Mouse (Mus musculus) limb, embryonic 14.5 days (tissue): ENCODE data around the gene Mcts1. TPM values are rescaled to one million over a fixed set of nuclear protein-coding genes. Genes with fewer than 3 reads are reported as not detected.

Experiments used
- ATAC-seq: fragments of 200-750 bp; cut with Nextera tagmentation; 2 replicates; pipeline ENCODE4 v1.8.0; 2017; ENCODE audit warnings: low read depth, moderate number of reproducible peaks, moderate TSS enrichment; ENCODE audit not compliant: low FRiP score
- DNase-seq: peaks from one replicate; pipeline ENCODE4 v3.0.0-alpha.2; 2015; ENCODE audit warnings: low spot score
- H3K27ac ChIP-seq: fragments of 300-500 bp; sonication (generic); replicated peaks from 2 replicates; pipeline ENCODE4 v1.5.1; 2014; ENCODE audit warnings: low read depth, mild to moderate bottlenecking, low read length, moderate library complexity, mixed read lengths
- H3K27me3 ChIP-seq: fragments of 300-500 bp; sonication (generic); 2 replicates; pipeline ENCODE4 v1.6.1; 2014; ENCODE audit warnings: low read length, mixed read lengths; ENCODE audit not compliant: control insufficient read depth, insufficient read depth
- H3K36me3 ChIP-seq: fragments of 300-500 bp; sonication (generic); 2 replicates; pipeline ENCODE4 v1.6.1; 2014; ENCODE audit warnings: mild to moderate bottlenecking, low read length, moderate library complexity, mixed read lengths; ENCODE audit not compliant: control insufficient read depth, insufficient read depth
- H3K4me1 ChIP-seq: fragments of 300-500 bp; sonication (generic); 2 replicates; pipeline ENCODE4 v1.6.1; 2014; ENCODE audit warnings: antibody characterized with exemption, low read length, mixed read lengths; ENCODE audit not compliant: control insufficient read depth, insufficient read depth
- H3K4me2 ChIP-seq: fragments of 300-500 bp; sonication (generic); replicated peaks from 2 replicates; pipeline ENCODE4 v1.6.1; 2014; ENCODE audit warnings: low read depth, mild to moderate bottlenecking, low read length, moderate library complexity; ENCODE audit not compliant: severe bottlenecking
- H3K4me3 ChIP-seq: fragments of 300-500 bp; sonication (generic); replicated peaks from 2 replicates; pipeline ENCODE4 v1.5.1; 2014; ENCODE audit warnings: low read length
- H3K9ac ChIP-seq: fragments of 300-500 bp; sonication (generic); 2 replicates; pipeline ENCODE4 v1.6.1; 2014; ENCODE audit warnings: mild to moderate bottlenecking, low read depth, low read length, moderate library complexity; ENCODE audit not compliant: severe bottlenecking
- H3K9me3 ChIP-seq: fragments of 300-500 bp; sonication (generic); 2 replicates; pipeline ENCODE4 v1.6.1; 2016; ENCODE audit warnings: low read length; ENCODE audit not compliant: control insufficient read depth
- POLR2A ChIP-seq: fragments of 200-500 bp; IDR thresholded peaks from 2 replicates; pipeline ENCODE4 v1.8.0; 2012; ENCODE audit warnings: inconsistent platforms, mild to moderate bottlenecking, moderate library complexity, borderline replicate concordance; ENCODE audit not compliant: insufficient read depth, insufficient read length; ENCODE audit errors: extremely low read depth
- WGBS: fragments of 180-500 bp; shearing (Covaris S2); extraction: QIAGEN DNeasy Blood & Tissue Kit; methylation state at CpG from one replicate; pipeline ENCODE4 v1.1.7; 2014; 5-methylcytosine and 5-hydroxymethylcytosine counted together
- polyA plus RNA-seq, 2 experiments: library from polyadenylated mRNA; depleted of rRNA in 1 of 2; stranded (reverse) in 1 of 2; unstranded in 1 of 2; fragments of >200 nt; fragmentation: Nextera tagmentation in 1 of 2; extraction: Ambion mirVana in 1 of 2; gene quantifications; 2 replicates each; pipeline versions ENCODE4 v1.2.1 to v1.2.3; 2012 to 2014

Gene Mcts1
- polyA plus RNA-seq, 2 experiments: 79.3 to 96.4 TPM

DNA sequence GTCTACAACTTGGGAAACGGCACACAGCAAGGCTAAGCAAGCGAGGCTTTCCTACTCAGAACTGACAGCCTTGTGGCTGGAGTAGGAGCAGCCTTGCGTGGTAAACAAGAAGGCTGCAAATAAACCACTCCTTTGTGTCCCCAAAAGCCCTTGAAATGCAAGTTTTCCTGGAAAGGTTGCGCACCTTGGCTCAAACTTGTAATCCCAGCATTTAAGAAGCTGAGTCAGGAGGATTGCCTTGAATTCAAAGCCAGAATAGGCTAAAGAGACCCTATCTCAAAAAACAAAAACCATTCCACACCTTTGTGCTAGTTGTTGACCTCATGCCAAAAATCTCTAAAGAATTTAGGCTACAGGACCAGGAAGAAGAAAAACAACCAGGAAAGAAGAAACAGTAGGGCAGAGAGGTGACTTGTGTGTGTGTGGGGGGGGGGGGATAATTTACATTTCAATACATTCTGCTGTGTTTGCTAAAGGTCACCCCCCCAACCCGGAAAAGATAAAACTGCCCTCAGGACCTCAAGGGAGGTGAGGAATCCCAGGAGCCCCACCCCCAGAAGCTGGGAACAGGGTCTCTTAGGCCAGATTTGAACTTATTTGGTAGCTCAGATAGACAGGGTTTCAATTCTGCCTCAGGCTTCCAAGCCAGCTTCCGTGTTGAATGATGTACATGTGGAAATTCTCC is 33.7 kb upstream of the Mcts1 start:
- Histone ChIP-seq H3K4me1 (no peaks in the 10 kb centered on the region), H3K9ac (no peak overlapping the region), H3K27me3 (no peaks in the 10 kb centered on the region), H3K4me3 (no peak overlapping the region), H3K36me3 (no peaks in the 10 kb centered on the region), H3K9me3 (no peaks in the 10 kb centered on the region), H3K27ac (no peak overlapping the region), H3K4me2 (no peak overlapping the region)
- ATAC-seq (no peak), DNase-seq (no peak)
- WGBS: 75% methylated on average over 6 of the region's 6 CpGs
- no peak for TF ChIP-seq POLR2A

DNA sequence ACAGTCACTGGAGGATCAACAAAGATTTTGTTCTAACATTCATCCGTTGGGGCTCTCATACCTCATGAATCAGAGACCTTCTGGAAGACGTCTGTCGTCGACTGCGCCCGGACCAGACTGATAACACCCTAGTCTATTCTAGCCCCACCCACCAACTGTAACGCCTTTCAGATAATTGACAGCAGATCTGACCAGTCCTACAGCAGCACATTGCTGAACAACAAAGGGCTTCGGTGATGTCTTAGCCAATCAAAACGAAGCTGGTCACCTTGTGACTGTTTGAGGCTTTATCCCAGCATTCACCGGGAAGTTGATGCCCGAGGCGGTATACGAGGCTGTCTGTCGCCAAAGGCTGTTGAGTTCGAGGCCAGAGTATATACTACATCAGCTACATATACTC is 24.3 kb upstream of the Mcts1 start, which contains the start of gene Cul4b:
Gene Cul4b (minus strand): TSS at position 119 of the 400 bp plus-strand sequence.
- DNase-seq: no peak
- no peaks in the 10 kb centered on the region for H3K9me3 ChIP-seq
- no peak within 1 kb of the TSS for H3K4me2 ChIP-seq
- no peaks in the 10 kb centered on the region for H3K36me3 ChIP-seq
- H3K27ac ChIP-seq: no peak within 1 kb of the TSS
- no peaks in the 10 kb centered on the region for H3K4me1 ChIP-seq
- no peak for TF ChIP-seq POLR2A
- H3K4me3 ChIP-seq: no peak within 1 kb of the TSS
- 84% methylated on average over 15 of the region's 15 CpGs for WGBS
- H3K27me3 ChIP-seq: no peaks in the 10 kb centered on the region
- ATAC-seq: no peak
- no peak within 1 kb of the TSS for H3K9ac ChIP-seq

- WGBS: 95% methylated on average over 1 of the region's 1 CpGs
- Histone ChIP-seq H3K36me3 (no peaks in the 10 kb centered on the region), H3K9ac (no peak overlapping the region), H3K4me3 (no peak overlapping the region), H3K4me1 (no peaks in the 10 kb centered on the region), H3K4me2 (no peak overlapping the region), H3K9me3 (no peaks in the 10 kb centered on the region), H3K27ac (no peak overlapping the region), H3K27me3 (no peaks in the 10 kb centered on the region)
- ATAC-seq: no peak
- DNase-seq: no peak
- TF ChIP-seq POLR2A: no peak
These were observed 19.2 kb upstream of the Mcts1 start for GRCm38 (mm10) chrX:38581140-38581539.

GRCm38 (mm10) chrX:38583261-38583660 is 17.1 kb upstream of the Mcts1 start:
- no peak for TF ChIP-seq POLR2A
- H3K27me3 ChIP-seq: no peaks in the 10 kb centered on the region
- H3K4me3 ChIP-seq: no peak overlapping the region
- ATAC-seq (no peak), DNase-seq (no peak)
- no peaks in the 10 kb centered on the region for H3K36me3 ChIP-seq
- H3K4me2 ChIP-seq: no peak overlapping the region
- H3K9me3 ChIP-seq: no peaks in the 10 kb centered on the region
- H3K4me1 ChIP-seq: no peaks in the 10 kb centered on the region
- H3K9ac ChIP-seq: no peak overlapping the region
- no peak overlapping the region for H3K27ac ChIP-seq

GRCm38 (mm10) chrX:38589827-38590226 is 10.6 kb upstream of the Mcts1 start:
- Histone ChIP-seq H3K4me2 (no peak overlapping the region), H3K27ac (no peak overlapping the region), H3K4me1 (no peaks in the 10 kb centered on the region), H3K9me3 (no peaks in the 10 kb centered on the region), H3K36me3 (no peaks in the 10 kb centered on the region), H3K4me3 (no peak overlapping the region), H3K27me3 (no peaks in the 10 kb centered on the region), H3K9ac (no peak overlapping the region)
- 25% methylated on average over 4 of the region's 4 CpGs for WGBS
- no peak for ATAC-seq
- peak; percentile 18 for DNase-seq
- TF ChIP-seq POLR2A: no peak
